Mouse (Mus musculus): ENCODE measurements around the gene Ahcyl1. TPM values are rescaled to one million over a fixed set of nuclear protein-coding genes. Genes with fewer than 3 reads are reported as not detected.

The Ahcyl1 gene
- 27.3 and 38.4 TPM in 2 replicates for polyA plus RNA-seq (2011; ENCODE audit: insufficient read depth, insufficient read length, low replicate concordance, missing spikeins)

- under 1% methylated on average over 92 of the region's 93 CpGs for WGBS
- peaks cover 1% of the 10 kb centered on the region; the same call in 1 of the 2 replicates for H3K4me1 ChIP-seq (ENCODE audit: control insufficient read depth, insufficient read depth, low read length)
- peak within 1 kb of the TSS; percentile 76 for H3K27ac ChIP-seq (ENCODE audit: control insufficient read depth, insufficient read depth, low read depth, low read length, poor library complexity)
- TF ChIP-seq POLR2A (IDR thresholded peaks at IDR 0.05; ENCODE audit: borderline replicate concordance, control insufficient read depth, low read depth, low read length) (peak; percentile 95), CTCF (IDR thresholded peaks at IDR 0.05; ENCODE audit: control insufficient read depth, insufficient read depth, low read length) (peak; percentile 97)
- peak within 1 kb of the TSS; percentile 74 for H3K4me3 ChIP-seq (replicated peaks; ENCODE audit: control insufficient read depth, low read depth, low read length)
Measured at GRCm38 (mm10) chr3:107695948-107696881, at the start of gene Ahcyl1. Gene Ahcyl1, minus strand, starts transcription at chr3:107696560.

DNA sequence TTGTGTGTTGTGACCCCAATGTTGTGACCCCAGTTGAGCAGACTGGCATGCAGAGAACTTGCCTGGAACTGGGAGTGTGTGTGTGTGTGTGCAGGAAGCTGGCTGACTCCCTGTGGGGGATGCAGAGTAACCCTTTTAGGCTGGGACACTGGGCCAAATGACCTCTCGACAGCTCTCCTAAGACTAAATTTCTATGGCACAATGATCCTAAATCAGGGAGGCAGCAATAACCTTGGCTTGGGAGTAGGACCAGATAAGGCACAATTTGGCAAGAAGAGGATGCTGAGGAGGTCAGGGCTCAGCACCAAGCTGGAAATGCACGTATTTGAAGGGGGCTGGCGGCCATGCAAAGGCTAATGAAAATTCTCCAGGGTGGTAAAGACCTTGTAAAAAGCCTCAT, 49.7 kb upstream of the Ahcyl1 start:
- Histone ChIP-seq H3K4me3 (replicated peaks; ENCODE audit: control insufficient read depth, low read depth, low read length) (no peak overlapping the region), H3K4me1 (ENCODE audit: control insufficient read depth, insufficient read depth, low read length) (no peaks in the 10 kb centered on the region), H3K27ac (ENCODE audit: control insufficient read depth, insufficient read depth, low read depth, low read length, poor library complexity) (no peak overlapping the region)
- no peak for TF ChIP-seq CTCF (IDR thresholded peaks at IDR 0.05; ENCODE audit: control insufficient read depth, insufficient read depth, low read length)
- no peak for TF ChIP-seq POLR2A (IDR thresholded peaks at IDR 0.05; ENCODE audit: borderline replicate concordance, control insufficient read depth, low read depth, low read length)
- 85% methylated on average over 3 of the region's 3 CpGs for WGBS

DNA sequence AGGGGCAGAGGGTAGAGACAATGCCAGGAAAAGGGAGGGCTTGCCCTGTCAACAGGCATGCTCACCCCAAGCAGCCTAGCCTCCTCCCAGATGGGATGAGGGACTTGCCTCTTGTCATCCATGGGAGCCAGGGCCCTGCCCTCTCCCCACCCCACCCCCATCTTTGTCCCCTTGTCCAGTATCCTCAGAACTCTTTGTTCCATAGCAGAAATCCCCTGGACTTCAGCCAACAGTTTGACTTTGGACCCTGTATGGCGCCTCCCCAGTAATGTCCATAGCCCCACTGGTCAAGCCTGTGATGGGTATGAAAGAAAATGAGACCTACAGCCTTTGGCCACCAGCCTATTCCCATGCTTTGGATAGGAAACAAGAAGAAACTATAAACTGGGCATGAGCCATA, 47.3 kb upstream of the Ahcyl1 start:
- Histone ChIP-seq H3K27ac (ENCODE audit: control insufficient read depth, insufficient read depth, low read depth, low read length, poor library complexity) (no peak overlapping the region), H3K4me1 (ENCODE audit: control insufficient read depth, insufficient read depth, low read length) (no peaks in the 10 kb centered on the region), H3K4me3 (replicated peaks; ENCODE audit: control insufficient read depth, low read depth, low read length) (no peak overlapping the region)
- WGBS, result 81% methylated on average over 1 of the region's 1 CpGs
- TF ChIP-seq POLR2A (IDR thresholded peaks at IDR 0.05; ENCODE audit: borderline replicate concordance, control insufficient read depth, low read depth, low read length), result no peak

- no peak overlapping the region for H3K27ac ChIP-seq (ENCODE audit: control insufficient read depth, insufficient read depth, low read depth, low read length, poor library complexity)
- 25% methylated on average over 3 of the region's 3 CpGs for WGBS
Measured at GRCm38 (mm10) chr3:107743107-107743506, 46.7 kb upstream of the Ahcyl1 start.

GRCm38 (mm10) chr3:107742071-107742710, 45.8 kb upstream of the Ahcyl1 start:
- Histone ChIP-seq H3K4me1 (ENCODE audit: control insufficient read depth, insufficient read depth, low read length) (no peaks in the 10 kb centered on the region), H3K27ac (ENCODE audit: control insufficient read depth, insufficient read depth, low read depth, low read length, poor library complexity) (no peak overlapping the region), H3K4me3 (replicated peaks; ENCODE audit: control insufficient read depth, low read depth, low read length) (no peak overlapping the region)
- WGBS, result 87% methylated on average over 10 of the region's 10 CpGs
- no peak for TF ChIP-seq CTCF (IDR thresholded peaks at IDR 0.05; ENCODE audit: control insufficient read depth, insufficient read depth, low read length)
- TF ChIP-seq POLR2A (IDR thresholded peaks at IDR 0.05; ENCODE audit: borderline replicate concordance, control insufficient read depth, low read depth, low read length), result no peak

More at GRCm38 (mm10) chr3:107743107-107743506, 46.7 kb upstream of the Ahcyl1 start:
- no peak for TF ChIP-seq POLR2A (IDR thresholded peaks at IDR 0.05; ENCODE audit: borderline replicate concordance, control insufficient read depth, low read depth, low read length)
- TF ChIP-seq CTCF (IDR thresholded peaks at IDR 0.05; ENCODE audit: control insufficient read depth, insufficient read depth, low read length), result no peak
- H3K4me1 ChIP-seq (ENCODE audit: control insufficient read depth, insufficient read depth, low read length), result no peaks in the 10 kb centered on the region
- no peak overlapping the region for H3K4me3 ChIP-seq (replicated peaks; ENCODE audit: control insufficient read depth, low read depth, low read length)

DNA sequence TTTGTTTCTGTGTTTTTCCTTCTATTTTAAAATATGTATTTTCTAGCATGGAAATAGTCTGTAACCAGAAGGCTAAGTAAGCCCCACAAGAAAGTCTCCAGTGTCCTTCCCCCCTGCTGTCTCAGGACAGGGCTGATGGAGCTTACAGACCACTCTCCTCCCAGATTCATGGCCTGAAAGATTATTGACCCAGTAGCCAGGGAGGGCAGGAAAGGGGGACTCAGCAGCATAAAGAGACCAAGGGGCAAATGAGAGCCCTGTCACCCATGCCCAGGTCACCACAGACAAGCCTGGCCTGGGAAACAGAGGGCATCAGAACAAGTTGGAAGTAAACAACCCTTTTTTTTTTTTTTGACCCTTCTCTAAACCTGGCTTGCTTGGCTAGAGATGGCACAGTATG, 45.0 kb upstream of the Ahcyl1 start:
- no peak for TF ChIP-seq CTCF (IDR thresholded peaks at IDR 0.05; ENCODE audit: control insufficient read depth, insufficient read depth, low read length)
- TF ChIP-seq POLR2A (IDR thresholded peaks at IDR 0.05; ENCODE audit: borderline replicate concordance, control insufficient read depth, low read depth, low read length), result no peak
- Histone ChIP-seq H3K4me1 (ENCODE audit: control insufficient read depth, insufficient read depth, low read length) (no peaks in the 10 kb centered on the region), H3K27ac (ENCODE audit: control insufficient read depth, insufficient read depth, low read depth, low read length, poor library complexity) (no peak overlapping the region), H3K4me3 (replicated peaks; ENCODE audit: control insufficient read depth, low read depth, low read length) (no peak overlapping the region)

DNA sequence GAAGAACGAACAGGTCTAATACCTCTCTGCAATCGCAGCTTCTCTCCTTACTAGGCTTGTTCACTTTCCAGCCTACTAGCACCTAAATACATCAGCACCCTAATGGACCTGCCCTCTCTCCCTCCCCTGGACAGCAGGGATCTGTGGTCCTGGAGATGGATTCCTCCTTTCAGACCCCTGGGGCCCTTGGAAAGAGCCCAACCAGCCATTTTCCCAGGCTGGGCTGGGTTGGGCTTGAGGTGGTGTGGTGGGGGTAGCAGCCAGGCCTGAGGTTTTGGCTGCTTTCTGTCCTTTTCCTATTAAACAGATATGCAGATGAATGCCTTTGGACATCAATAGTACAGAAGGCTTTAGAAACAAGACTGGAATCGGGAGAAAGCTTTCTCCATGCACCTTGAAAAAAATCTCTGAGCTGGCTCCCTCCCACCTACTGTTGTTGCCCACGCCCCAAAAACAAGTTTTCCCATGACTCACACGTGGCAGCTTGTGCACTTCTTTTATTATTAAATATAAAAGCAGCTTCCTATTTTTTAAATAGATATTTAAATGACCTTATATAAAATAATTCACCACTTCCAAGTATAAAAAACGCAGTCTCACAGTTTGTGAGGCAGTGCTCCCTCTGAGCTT, 44.3 kb upstream of the Ahcyl1 start:
- Histone ChIP-seq H3K4me1 (ENCODE audit: control insufficient read depth, insufficient read depth, low read length) (no peaks in the 10 kb centered on the region), H3K4me3 (replicated peaks; ENCODE audit: control insufficient read depth, low read depth, low read length) (no peak overlapping the region), H3K27ac (ENCODE audit: control insufficient read depth, insufficient read depth, low read depth, low read length, poor library complexity) (no peak overlapping the region)
- WGBS, result 35% methylated on average over 6 of the region's 6 CpGs
- TF ChIP-seq POLR2A (IDR thresholded peaks at IDR 0.05; ENCODE audit: borderline replicate concordance, control insufficient read depth, low read depth, low read length) (no peak), CTCF (IDR thresholded peaks at IDR 0.05; ENCODE audit: control insufficient read depth, insufficient read depth, low read length) (no peak)

GRCm38 (mm10) chr3:107739966-107740365, 43.6 kb upstream of the Ahcyl1 start:
- Histone ChIP-seq H3K27ac (ENCODE audit: control insufficient read depth, insufficient read depth, low read depth, low read length, poor library complexity) (no peak overlapping the region), H3K4me3 (replicated peaks; ENCODE audit: control insufficient read depth, low read depth, low read length) (no peak overlapping the region), H3K4me1 (ENCODE audit: control insufficient read depth, insufficient read depth, low read length) (no peaks in the 10 kb centered on the region)
- no peak for TF ChIP-seq CTCF (IDR thresholded peaks at IDR 0.05; ENCODE audit: control insufficient read depth, insufficient read depth, low read length)
- no peak for TF ChIP-seq POLR2A (IDR thresholded peaks at IDR 0.05; ENCODE audit: borderline replicate concordance, control insufficient read depth, low read depth, low read length)
- WGBS, result 51% methylated on average over 2 of the region's 2 CpGs
